Mouse (Mus musculus): Measurements from ENCODE around the gene Nppa.

DNA sequence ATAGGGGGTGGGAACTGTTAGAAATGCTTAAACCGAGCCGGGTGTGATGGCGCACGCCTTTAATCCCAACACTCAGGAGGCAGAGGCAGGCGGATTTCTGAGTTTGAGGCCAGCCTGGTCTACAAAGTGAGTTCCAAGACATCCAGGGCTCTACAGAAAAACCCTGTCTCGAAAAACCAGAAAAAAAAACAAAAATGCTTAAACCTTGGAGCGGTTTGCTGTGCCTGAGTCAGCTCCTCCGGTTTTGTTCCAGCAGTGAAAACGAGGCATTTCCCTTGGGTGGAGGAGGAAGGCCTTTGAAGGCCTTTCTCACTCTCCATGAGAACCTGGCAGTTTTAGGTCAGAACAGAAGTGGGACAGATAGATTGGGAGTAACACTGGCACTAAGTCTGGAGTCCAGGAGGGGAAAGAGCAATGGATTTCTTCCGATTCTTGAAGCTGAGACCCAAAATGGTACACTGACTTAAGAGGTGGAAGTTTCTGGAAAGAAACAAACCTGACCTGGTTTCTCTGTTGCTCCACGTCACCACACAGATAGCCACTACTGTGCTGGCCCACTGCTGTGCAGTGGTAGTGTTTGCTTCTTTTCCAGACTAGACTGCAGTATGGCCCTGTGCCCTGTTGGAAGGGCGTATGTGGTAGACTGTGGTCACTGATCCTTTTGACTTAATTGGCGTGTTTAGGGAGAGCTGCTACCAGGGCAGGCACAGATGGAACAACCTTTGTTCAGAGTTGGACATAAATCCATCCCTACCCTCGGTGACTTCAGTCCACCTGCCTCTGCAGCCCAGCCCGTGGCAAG lies 39.7 kb downstream of the Nppa start:
- TF ChIP-seq CTCF (IDR thresholded peaks at IDR 0.05; ENCODE audit: extremely low read depth, insufficient read depth, insufficient read length, insufficient replicate concordance) (no peak), POLR2A (IDR thresholded peaks at IDR 0.05; ENCODE audit: low read depth, low read length) (no peak)
